13 mouse cellular contexts compared by ENCODE assay signal in the genomic region with DNA sequence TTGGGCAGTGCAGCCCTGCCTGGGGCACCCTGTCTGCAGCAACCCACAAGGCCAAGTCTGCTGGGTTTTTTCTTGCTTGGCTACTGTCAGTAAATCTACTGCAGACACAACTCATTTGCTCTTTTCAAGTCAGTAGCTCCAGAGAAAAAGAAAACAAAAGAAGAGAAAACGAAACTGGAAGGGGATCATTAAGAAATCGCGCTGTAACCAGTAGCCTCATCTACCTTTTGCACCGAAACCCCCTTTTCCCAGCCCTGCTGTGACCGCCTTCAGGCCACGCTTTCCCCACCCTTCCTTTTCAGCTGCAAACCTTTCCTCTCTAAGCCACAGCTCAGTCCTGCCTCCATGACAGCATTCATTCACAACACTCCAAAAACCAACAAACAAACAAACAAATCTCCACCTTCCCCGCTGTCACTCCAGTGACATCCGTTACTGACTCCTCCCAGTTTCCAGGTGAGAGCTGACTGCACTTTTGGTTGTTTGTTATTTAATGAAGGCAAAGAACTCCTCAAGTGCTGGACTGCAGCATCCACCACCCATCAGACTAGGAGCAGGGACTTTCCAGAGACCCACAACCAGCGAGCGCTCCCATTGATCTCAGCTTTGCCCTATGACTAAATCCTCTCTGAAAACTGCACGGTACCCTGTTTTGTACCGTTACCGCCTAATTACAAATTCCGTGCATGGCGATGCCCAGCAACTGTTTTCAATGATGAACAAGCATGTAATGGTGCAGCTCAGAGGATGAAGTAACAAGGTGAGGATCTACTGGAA. TPM values are rescaled to one million over a fixed set of nuclear protein-coding genes. Genes with fewer than 3 reads are reported as not detected.
"Had no signal": no experiment of that assay in that cellular context is flagged by ENCODE, and none has a peak within 500 bp of the region (broad histone marks: within the 10 kb centered on the region; RNA-seq: fewer than 3 reads in every experiment).

No protein-coding gene starts in this region.

- H3K36me3 ChIP-seq: limb, embryonic 15.5 days; lung, embryonic 15.5 days had no signal

- H3K4me1 ChIP-seq: limb, embryonic 15.5 days; lung, embryonic 15.5 days; midbrain, embryonic 12.5 days had no signal

- H3K27me3 ChIP-seq: limb, embryonic 15.5 days; liver, embryonic 12.5 days; lung, embryonic 15.5 days; midbrain, embryonic 12.5 days had no signal

- H3K9me3 ChIP-seq: limb, embryonic 15.5 days; liver, embryonic 12.5 days; lung, embryonic 15.5 days; midbrain, embryonic 12.5 days had no signal

- H3K9ac ChIP-seq: limb, embryonic 15.5 days; liver, embryonic 12.5 days; lung, embryonic 15.5 days; midbrain, embryonic 12.5 days had no signal

- H3K27ac ChIP-seq: left cerebral cortex, adult 2 months; limb, embryonic 15.5 days; liver, embryonic 12.5 days; lung, embryonic 15.5 days; midbrain, embryonic 12.5 days had no signal

- DNase-seq: kidney, postnatal 10 days; lung, postnatal 14 days; right cerebral cortex, postnatal 14 days; thymus, postnatal 36 days had no signal

- H3K4me3 ChIP-seq: left cerebral cortex, adult 2 months; limb, embryonic 15.5 days; liver, embryonic 12.5 days; lung, embryonic 15.5 days; midbrain, embryonic 12.5 days had no signal

RNA-seq across cellular contexts. Expression of gene Gm20379, which starts 26.5 kb away (rescaled TPM):
- total RNA-seq: layer of hippocampus, postnatal 25 days; left cerebral cortex, adult 2 months; left cerebral cortex, postnatal 14 days; megakaryocyte-erythroid progenitor cell, adult 5-6 weeks; midbrain, postnatal 0 days had no signal
